Mouse (Mus musculus) WW6 (cell line): ENCODE results near the gene Srd5a3.

Experiments used
- DNase-seq: peaks from one replicate; pipeline ENCODE4 v3.0.0-alpha.2; 2013; ENCODE audit warnings: low read depth, low spot score

Gene Srd5a3

GRCm38 (mm10) chr5:76139808-76140729, at the start of gene Srd5a3:
Gene Srd5a3, plus strand, starts transcription at chr5:76140271.
- DNase-seq: peak; percentile 81

- peak; percentile 36 for DNase-seq
These were observed 36.3 kb upstream of the Srd5a3 start for GRCm38 (mm10) chr5:76103809-76104208.

DNA sequence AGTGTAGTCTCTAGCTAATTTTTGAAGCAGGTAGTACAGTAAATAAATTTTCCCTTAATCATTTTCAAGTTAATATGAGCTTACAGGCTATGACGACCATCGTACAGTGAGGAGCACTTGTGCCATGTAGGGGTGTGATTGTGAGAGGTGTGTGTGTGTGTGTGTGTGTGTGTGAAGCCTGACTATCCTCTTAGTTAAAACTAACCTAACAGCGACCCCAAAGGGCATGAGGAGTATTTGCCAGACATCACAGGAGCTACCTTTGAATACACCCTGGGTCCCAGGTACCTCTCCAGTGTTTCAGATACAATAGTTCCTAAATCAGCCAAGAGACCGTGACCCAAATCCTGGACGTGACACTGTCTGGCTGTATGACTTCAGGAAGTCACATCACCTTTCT, 32.8 kb upstream of the Srd5a3 start:
- no peak for DNase-seq

DNA sequence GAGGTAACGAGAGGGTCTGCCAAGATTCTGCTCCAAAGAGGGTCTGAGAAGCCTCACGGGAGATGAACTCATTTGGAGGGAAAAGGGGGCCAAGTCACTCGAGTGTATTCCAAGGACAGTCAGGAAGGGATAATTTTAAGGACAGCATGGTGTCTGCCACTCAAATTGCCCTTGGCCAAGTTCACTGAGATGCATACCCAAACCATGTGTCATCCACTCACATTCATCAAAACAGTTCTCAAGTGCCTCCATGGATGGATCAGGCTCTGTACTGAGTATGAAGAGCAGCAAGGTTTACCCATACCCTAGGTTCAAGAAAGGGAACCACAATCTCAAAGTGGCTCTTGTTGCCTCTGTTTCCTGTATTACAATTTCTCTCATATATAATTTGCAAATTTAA, 31.6 kb upstream of the Srd5a3 start:
- no peak for DNase-seq

DNA sequence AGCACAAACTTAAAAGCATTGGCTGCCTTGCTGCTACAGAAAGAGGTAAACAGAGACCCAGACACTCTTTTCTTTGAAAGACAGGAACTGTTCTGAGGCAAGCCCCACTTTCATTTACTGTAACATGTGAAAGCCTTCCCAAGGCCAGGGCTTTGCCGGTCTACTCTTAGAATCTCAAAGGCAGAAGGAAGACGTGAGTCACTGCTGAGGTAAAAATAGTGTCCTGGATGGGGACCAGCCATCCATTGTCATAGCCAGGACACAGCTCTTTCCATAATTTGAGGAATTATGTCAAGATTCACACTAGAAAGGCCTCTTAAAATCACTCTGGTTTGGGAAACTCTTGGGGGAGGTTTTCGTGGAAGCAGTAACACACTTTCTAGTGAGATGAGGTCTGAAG, 28.9 kb upstream of the Srd5a3 start:
- no peak for DNase-seq

- DNase-seq: no peak
These were observed 28.1 kb upstream of the Srd5a3 start for GRCm38 (mm10) chr5:76112016-76112415.

DNA sequence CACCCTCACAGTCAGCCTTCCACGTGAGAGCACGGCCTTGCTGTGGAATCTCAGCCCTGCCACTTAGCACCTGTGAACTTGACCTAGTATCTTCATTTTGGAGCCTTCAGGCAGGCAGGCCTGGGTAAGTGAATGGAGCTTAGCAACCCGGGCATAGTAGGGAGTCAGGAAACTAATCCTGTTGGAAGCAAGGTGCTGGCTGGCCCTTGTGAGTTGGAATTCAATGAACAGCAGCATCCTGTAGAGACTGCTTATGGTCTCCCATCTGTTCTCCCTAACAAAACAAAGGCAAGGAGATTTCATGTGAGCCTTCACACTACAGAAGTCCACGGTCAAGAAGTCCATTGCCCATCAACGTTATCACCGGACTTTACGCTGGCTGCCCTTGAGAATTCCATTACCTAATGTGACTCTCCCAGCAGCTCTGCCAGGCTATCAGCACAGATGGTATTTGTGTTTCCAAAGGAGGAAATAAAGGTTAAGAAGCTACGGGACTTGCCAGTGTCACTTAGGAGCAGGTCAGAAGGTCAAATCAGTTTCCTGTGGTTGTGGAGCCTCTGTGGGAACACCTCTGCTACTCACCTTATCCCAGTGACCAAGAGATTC, 24.5 kb upstream of the Srd5a3 start:
- no peak for DNase-seq

DNA sequence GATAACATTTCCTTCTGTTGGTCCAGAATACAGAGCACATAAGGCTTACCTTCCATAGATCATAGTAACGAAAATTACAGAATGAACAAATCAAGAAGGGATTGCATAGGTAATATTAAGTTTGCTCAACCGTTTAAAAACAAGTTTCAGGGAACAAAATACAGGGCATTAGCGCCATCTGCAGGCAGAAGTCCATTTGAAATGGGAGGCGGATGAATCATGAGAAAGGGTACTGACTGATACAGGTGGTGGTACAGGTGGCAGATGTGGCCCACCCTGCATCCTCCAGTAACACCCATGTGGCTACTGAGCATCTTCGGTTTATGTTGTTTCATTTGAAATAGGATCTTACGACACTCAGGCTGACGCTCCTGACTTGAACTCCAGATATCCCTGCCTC, 21.6 kb upstream of the Srd5a3 start:
- DNase-seq: no peak

- DNase-seq: no peak
These were observed 19.4 kb upstream of the Srd5a3 start for GRCm38 (mm10) chr5:76120634-76121033.

DNA sequence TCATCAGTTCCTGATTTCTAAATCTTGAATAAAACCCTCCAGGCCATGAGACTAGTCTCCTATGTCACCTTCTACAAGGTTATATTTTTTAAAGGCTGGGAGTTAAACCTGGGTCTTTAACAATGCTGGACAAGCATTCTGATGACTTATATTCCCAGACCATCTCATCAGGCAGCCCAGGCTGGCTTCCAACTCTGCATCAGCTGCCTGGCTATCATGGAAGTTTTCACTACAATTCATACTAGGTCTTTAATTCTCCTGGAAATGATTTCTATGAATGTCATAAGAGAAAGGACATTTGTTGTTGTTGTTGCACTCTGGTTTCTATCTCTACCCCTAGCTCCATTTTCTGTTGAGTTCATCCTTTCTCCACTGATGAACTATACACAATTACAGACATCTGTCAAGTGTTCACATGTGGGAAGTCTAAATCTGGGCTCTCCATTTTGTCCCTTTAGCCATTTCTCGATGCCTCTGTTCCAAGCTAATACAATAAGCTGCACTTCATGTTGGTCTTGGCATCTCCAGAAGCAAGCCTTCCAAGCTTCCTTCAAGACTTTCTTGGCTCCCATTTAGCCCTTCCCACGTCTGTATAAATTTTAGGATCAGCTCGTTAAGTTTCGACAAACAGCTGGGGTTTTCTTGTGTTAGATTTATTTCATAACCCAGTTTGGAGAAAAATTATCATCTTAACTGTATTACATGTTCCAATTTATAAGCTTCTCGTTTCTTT, 12.3 kb upstream of the Srd5a3 start:
- no peak for DNase-seq

DNA sequence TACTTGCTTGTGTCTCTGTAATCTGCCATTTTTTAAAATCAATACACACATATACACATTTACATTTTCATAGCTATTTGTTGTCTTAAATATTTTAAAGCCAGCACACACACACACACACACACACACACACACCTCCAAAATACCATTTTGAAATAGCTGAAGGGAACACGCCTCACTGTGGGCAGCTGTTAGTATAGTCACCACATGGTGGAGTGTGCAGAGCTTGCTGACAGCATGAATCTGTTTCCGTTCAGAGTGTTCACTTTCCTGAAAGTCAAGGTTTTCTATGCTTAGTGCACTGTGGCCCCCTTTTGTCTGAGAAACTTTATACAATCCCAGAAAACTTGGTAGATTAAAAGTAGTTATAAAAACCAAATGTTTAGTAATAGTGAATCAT, 9.8 kb upstream of the Srd5a3 start:
- DNase-seq: no peak

- DNase-seq: no peak
These were observed 8.1 kb upstream of the Srd5a3 start for GRCm38 (mm10) chr5:76131990-76132389.

GRCm38 (mm10) chr5:76135644-76136043, 4.4 kb upstream of the Srd5a3 start:
- no peak for DNase-seq

GRCm38 (mm10) chr5:76136271-76136670, 3.8 kb upstream of the Srd5a3 start:
- no peak for DNase-seq

DNA sequence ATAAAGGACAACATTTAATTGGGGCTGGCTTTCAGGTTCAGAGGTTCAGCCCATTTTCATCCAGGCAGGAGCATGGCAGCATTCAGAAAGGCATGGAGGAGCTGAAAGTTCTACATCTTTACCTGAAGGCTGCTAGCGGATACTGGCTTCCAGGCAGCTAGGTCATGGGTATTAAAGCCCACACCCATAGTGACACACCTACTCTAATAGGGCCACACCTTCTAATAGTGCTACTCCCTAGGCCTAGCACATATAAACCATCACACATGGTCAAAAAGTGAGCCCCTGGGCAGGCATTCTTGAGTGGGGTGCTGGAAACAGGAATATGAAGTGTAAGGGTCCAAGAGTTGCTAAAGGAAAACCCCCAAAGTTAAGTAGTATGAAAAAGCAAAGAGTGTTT, 2.5 kb upstream of the Srd5a3 start:
- DNase-seq: no peak

- no peak for DNase-seq
These were observed 2.0 kb upstream of the Srd5a3 start for GRCm38 (mm10) chr5:76138071-76138470.

DNA sequence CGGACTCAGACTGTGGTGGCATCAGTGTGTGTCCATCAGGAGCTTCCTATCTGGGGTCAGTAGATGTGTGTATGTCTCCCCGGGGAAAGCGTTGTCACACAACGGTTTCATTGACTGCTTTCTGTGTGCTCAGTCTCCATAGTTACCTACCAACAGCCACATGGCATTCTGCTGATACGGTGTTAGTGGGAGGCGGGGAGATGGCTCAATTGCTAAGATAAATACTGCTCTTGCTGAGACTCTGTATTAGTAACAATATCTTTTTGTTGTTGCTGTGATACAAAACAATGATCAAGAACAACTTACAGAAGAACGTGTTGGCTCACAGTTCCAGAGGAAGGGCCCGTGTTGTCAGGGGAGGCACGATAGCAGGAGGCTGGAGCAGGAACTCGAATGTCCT, 1.6 kb upstream of the Srd5a3 start:
- no peak for DNase-seq

GRCm38 (mm10) chr5:76139171-76139671, 850 bp upstream of the Srd5a3 start:
- DNase-seq: no peak

DNA sequence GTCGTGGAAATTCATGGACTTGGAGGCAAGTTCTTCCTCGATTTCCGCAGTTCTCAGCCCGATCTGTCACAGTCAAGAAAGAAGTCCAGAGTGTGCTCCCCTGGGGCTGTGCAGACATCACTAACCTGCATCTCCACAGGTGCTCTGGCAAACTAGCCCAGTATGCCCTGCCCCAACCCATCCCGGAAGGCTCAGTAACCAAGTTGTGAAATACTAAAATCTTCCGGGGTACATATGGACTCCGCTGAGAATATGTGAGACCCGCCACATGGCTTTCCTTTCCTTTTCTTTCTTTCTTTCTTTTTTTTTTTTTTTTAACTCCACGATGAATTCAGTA, 627 bp downstream of the Srd5a3 start:
- no peak for DNase-seq

DNA sequence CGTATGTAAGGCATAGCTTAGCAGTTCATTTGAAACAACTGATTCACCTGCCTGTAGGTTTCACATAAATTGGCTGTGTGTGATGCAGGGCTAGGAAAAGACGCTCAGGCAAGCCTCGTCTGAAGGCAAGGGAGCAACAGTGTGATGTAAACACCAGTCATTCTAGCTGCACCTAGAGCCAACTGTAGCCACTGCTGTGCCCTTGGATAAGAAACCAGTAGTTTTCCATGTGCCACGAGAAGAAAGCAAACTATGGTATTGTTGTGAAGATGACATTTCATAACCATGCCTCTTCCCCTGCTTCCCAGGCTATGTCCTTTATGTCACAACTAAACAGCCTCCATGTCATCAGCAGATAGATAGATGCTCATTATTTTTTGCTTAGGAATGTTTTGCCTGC, 3.3 kb downstream of the Srd5a3 start:
- no peak for DNase-seq

DNA sequence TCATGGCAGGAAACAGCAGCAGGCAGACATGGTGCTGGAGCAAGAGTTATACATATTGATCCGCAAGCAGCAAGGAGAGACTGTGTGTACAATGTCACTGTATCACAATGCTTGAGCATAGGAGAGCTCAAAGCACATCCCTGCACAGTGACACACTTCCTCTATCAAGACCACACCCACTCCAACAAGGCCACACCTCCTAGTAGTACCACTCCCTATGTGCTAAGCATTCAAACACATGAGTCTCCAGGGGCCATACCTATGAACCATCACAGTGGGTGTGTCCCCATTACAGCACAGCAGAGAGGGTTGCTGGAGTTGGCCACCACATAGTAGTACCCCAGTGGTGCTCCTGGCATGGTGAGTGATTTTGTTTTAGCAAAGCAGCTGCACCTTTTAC, 6.3 kb downstream of the Srd5a3 start:
- no peak for DNase-seq

DNA sequence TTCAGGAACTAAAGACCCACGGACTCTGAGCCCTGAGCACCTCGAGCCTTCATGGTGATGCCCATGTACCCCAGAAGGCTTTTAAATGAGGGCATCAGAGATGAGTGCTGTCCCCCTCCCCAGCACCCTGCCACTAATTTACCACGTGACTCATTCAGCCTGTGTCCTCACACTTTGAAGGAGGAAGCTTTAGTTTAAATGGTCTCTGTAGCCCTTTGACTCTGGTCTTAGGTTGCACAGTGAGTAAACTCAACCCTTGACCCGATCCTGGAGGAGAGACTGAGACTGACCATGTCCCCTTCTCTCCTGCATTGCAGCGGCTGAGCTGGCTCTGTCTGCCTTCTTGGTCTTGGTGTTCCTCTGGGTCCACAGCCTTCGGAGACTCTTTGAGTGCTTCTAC, 9.4 kb downstream of the Srd5a3 start:
- DNase-seq: no peak
